25 mouse cellular contexts compared by ENCODE assay signal in genomic region chr7:67969076-67969475, GRCm38 (mm10). TPM values are rescaled to one million over a fixed set of nuclear protein-coding genes. Genes with fewer than 3 reads are reported as not detected.
DNase-seq lines count a peak whose midpoint lies in the region; ATAC-seq and TF ChIP-seq lines count a peak whose summit lies in the region.
"Had no signal": no experiment of that assay in that cellular context is flagged by ENCODE, and none has a peak within 500 bp of the region (broad histone marks: within the 10 kb centered on the region; RNA-seq: fewer than 3 reads in every experiment).

No protein-coding gene starts in this region.

- no peak overlapping the region; the same call in 1 of the 2 replicates for H3K27ac ChIP-seq in kidney, embryonic 15.5 days
- peak overlapping the region; percentile 43 for H3K27ac ChIP-seq in embryonic fibroblast, embryonic 13.5 days (ENCODE audit: insufficient read depth, low read length)
- H3K27ac ChIP-seq: embryonic facial prominence, embryonic 12.5 days; forebrain, embryonic 13.5 days; hindbrain, postnatal 0 days; limb, embryonic 12.5 days; macrophage; neural tube, embryonic 13.5 days had no signal

- peaks cover 94% of the 10 kb centered on the region for H3K4me1 ChIP-seq in kidney, embryonic 15.5 days
- peaks cover 48% of the 10 kb centered on the region for H3K4me1 ChIP-seq in embryonic fibroblast, embryonic 13.5 days (ENCODE audit: control insufficient read depth, insufficient read depth, low read length)

- H3K9ac ChIP-seq in kidney, embryonic 15.5 days, result no peak overlapping the region
- H3K9ac ChIP-seq: embryonic facial prominence, embryonic 12.5 days; forebrain, embryonic 13.5 days; limb, embryonic 12.5 days; liver, postnatal 0 days; neural tube, embryonic 13.5 days had no signal

- TF ChIP-seq POLR2A in embryonic fibroblast, embryonic 13.5 days (IDR thresholded peaks at IDR 0.05; ENCODE audit: low read depth, low read length), result no peak

- peak; percentile 67 for DNase-seq in kidney, adult 11 months
- DNase-seq in Patski (ENCODE audit: low read depth, low spot score), result no peak
- DNase-seq in kidney, postnatal 14 days, result peak; percentile 50
- no peak for DNase-seq in gastrocnemius, postnatal 36 days
- no peak for DNase-seq in thymus, postnatal 14 days
- DNase-seq: adrenal gland, postnatal 10 days; cerebellum, adult 18-20 months; cerebellum, postnatal 14 days; heart, postnatal 10 days; liver, postnatal 0 days; right cerebral cortex, postnatal 4 days; thymus, postnatal 25 days had no signal

- POLR2A ChIA-PET in Patski (lab: Charles Lee), result no interaction called here

- H3K9me3 ChIP-seq in kidney, embryonic 15.5 days (replicated peaks), result no peaks in the 10 kb centered on the region
- H3K9me3 ChIP-seq: embryonic facial prominence, embryonic 12.5 days; forebrain, embryonic 13.5 days; limb, embryonic 12.5 days; neural tube, embryonic 13.5 days had no signal

- no peak overlapping the region for H3K4me2 ChIP-seq in kidney, embryonic 15.5 days
- H3K4me2 ChIP-seq: embryonic facial prominence, embryonic 12.5 days; forebrain, embryonic 13.5 days; limb, embryonic 12.5 days; liver, embryonic 11.5 days; neural tube, embryonic 13.5 days had no signal

- H3K4me3 ChIP-seq in kidney, embryonic 15.5 days (replicated peaks), result no peak overlapping the region
- no peak overlapping the region for H3K4me3 ChIP-seq in embryonic fibroblast, embryonic 13.5 days (ENCODE audit: insufficient read depth, low read length)
- H3K4me3 ChIP-seq: embryonic facial prominence, embryonic 12.5 days; erythroblast, embryonic 14.5 days; forebrain, embryonic 13.5 days; limb, embryonic 12.5 days; myocyte; neural tube, embryonic 13.5 days had no signal

- H3K27me3 ChIP-seq in kidney, embryonic 15.5 days, result no peaks in the 10 kb centered on the region
- H3K27me3 ChIP-seq in Patski, result no peaks in the 10 kb centered on the region
- H3K27me3 ChIP-seq: embryonic facial prominence, embryonic 12.5 days; forebrain, embryonic 13.5 days; limb, embryonic 12.5 days; neural tube, embryonic 13.5 days had no signal

- ATAC-seq in kidney, embryonic 15.5 days (replicated peaks; ENCODE audit: low FRiP score), result no peak
- ATAC-seq in Patski, result peak; percentile 41
- ATAC-seq: forebrain, embryonic 13.5 days; hindbrain, postnatal 0 days; intestine, postnatal 0 days; liver, postnatal 0 days; midbrain, embryonic 16.5 days had no signal

- WGBS in kidney, embryonic 15.5 days, result 39% methylated on average over 9 of the region's 9 CpGs

- intact Hi-C loops in gastrocnemius, postnatal 36 days (cut with DNase I), result no loop called here

- no peaks in the 10 kb centered on the region for H3K36me3 ChIP-seq in kidney, embryonic 15.5 days
- H3K36me3 ChIP-seq: embryonic facial prominence, embryonic 12.5 days; neural tube, embryonic 13.5 days had no signal

- TF ChIP-seq CTCF in Patski (IDR thresholded peaks at IDR 0.05), result no peak
- no peak for TF ChIP-seq CTCF in embryonic fibroblast, embryonic 13.5 days (IDR thresholded peaks at IDR 0.05; ENCODE audit: borderline replicate concordance, insufficient read depth, low read length)

- in situ Hi-C loops in Patski (cut with MboI; ENCODE audit: low pct_unique_long_range_greater_than_20kb), result no loop called here

- CTCF ChIA-PET in Patski (lab: Charles Lee), result interaction anchor here (0.9 to 2.0 kb wide), 7 partner anchors 9 to 334 kb away, joined by 3 to 7 read pairs (median 3); partner anchors contain the start of gene Igf1r

RNA-seq across cellular contexts. Expression of gene Igf1r, which starts 16.4 kb away (rescaled TPM):
- polyA plus RNA-seq in kidney, embryonic 15.5 days (2015; fragmentation: Nextera tagmentation; extraction: Ambion mirVana), result 25.9 and 26.9 TPM in 2 replicates
- polyA plus RNA-seq in Patski (2021), result 58.8 TPM
- polyA plus RNA-seq in embryonic fibroblast, embryonic 13.5 days (2011; ENCODE audit: insufficient read length, low read depth, missing spikeins), result 65.4 and 81.6 TPM in 2 replicates
- total RNA-seq in gastrocnemius, postnatal 36 days (2021), result 10 to 100 TPM in 1 of 2 experiments, 1 to 10 TPM in 1; 6.9 to 10.5 TPM

Comparison
In these comparisons a context has a peak if more than half of its experiments do, and no peak if none do; other contexts are left out.
1. DNase-seq: peak in kidney, adult 11 months (single experiment) and kidney, postnatal 14 days (single experiment); none in Patski (single experiment), gastrocnemius, postnatal 36 days (0 of 2) and thymus, postnatal 14 days (single experiment).